In genomic region chr14:56778200-56778932, GRCm38 (mm10) we compare ENCODE assay signal across 8 mouse cellular contexts. TPM values are rescaled to one million over a fixed set of nuclear protein-coding genes. Genes with fewer than 3 reads are reported as not detected.
DNase-seq lines count a peak whose midpoint lies in the region; ATAC-seq and TF ChIP-seq lines count a peak whose summit lies in the region.

TSS of gene Pspc1 (minus strand) at chr14:56778316.

- peak within 1 kb of the TSS; percentile 92 for H3K9ac ChIP-seq in forebrain, embryonic 12.5 days
- peak within 1 kb of the TSS; percentile 83 for H3K9ac ChIP-seq in heart, postnatal 0 days (replicated peaks; ENCODE audit: low read depth, low read length)
- H3K9ac ChIP-seq in liver, embryonic 16.5 days (ENCODE audit: low read depth, low read length), result peak within 1 kb of the TSS; percentile 97
- peak within 1 kb of the TSS; percentile 89 for H3K9ac ChIP-seq in neural tube, embryonic 13.5 days

- H3K4me3 ChIP-seq in E14TG2a.4 (replicated peaks; ENCODE audit: low read length), result peak within 1 kb of the TSS; percentile 99
- H3K4me3 ChIP-seq in forebrain, embryonic 12.5 days (replicated peaks), result peak within 1 kb of the TSS; percentile 94
- H3K4me3 ChIP-seq in heart, postnatal 0 days (ENCODE audit: low read depth, low read length), result peak within 1 kb of the TSS; percentile 86
- H3K4me3 ChIP-seq in liver, embryonic 16.5 days (ENCODE audit: low read depth, low read length), result peak within 1 kb of the TSS; percentile 100
- H3K4me3 ChIP-seq in neural tube, embryonic 13.5 days, result peak within 1 kb of the TSS; percentile 84
- peak within 1 kb of the TSS; percentile 97 for H3K4me3 ChIP-seq in testis, adult 2 months (ENCODE audit: control insufficient read depth, low read depth, low read length)

- H3K4me1 ChIP-seq in E14TG2a.4 (replicated peaks; ENCODE audit: low read depth, low read length), result peaks cover 38% of the 10 kb centered on the region
- H3K4me1 ChIP-seq in forebrain, embryonic 12.5 days, result peaks cover 25% of the 10 kb centered on the region
- peaks cover 11% of the 10 kb centered on the region for H3K4me1 ChIP-seq in heart, postnatal 0 days (ENCODE audit: control insufficient read depth, insufficient read depth)
- H3K4me1 ChIP-seq in liver, embryonic 16.5 days (ENCODE audit: control insufficient read depth, low read depth, low read length), result peaks cover 23% of the 10 kb centered on the region
- peaks cover 39% of the 10 kb centered on the region for H3K4me1 ChIP-seq in neural tube, embryonic 13.5 days (replicated peaks)
- H3K4me1 ChIP-seq in testis, adult 2 months (ENCODE audit: control insufficient read depth, insufficient read depth, low read length), result peaks cover 2% of the 10 kb centered on the region; the same call in 1 of the 2 replicates

- under 1% methylated on average over 36 of the region's 36 CpGs for WGBS in forebrain, embryonic 12.5 days
- 1% methylated on average over 36 of the region's 36 CpGs for WGBS in heart, postnatal 0 days
- WGBS in liver, embryonic 16.5 days (ENCODE audit: insufficient replicate concordance), result 0% methylated on average over 36 of the region's 36 CpGs
- under 1% methylated on average over 36 of the region's 36 CpGs for WGBS in neural tube, embryonic 13.5 days

- H3K36me3 ChIP-seq in E14TG2a.4 (ENCODE audit: insufficient read depth, low read length), result peaks cover 27% of the 10 kb centered on the region
- H3K36me3 ChIP-seq in forebrain, embryonic 12.5 days (replicated peaks), result 0 out of 2 replicates have a peak, but pooled peaks cover 4% of the 10 kb centered on the region
- H3K36me3 ChIP-seq in heart, postnatal 0 days (replicated peaks; ENCODE audit: control insufficient read depth, insufficient read depth, low read length), result no peaks in the 10 kb centered on the region
- H3K36me3 ChIP-seq in liver, embryonic 16.5 days (ENCODE audit: control insufficient read depth, insufficient read depth), result no peaks in the 10 kb centered on the region
- no peaks in the 10 kb centered on the region for H3K36me3 ChIP-seq in neural tube, embryonic 13.5 days
- H3K36me3 ChIP-seq in testis, adult 2 months (ENCODE audit: control insufficient read depth, insufficient read depth, low read length), result no peaks in the 10 kb centered on the region; the same call in 1 of the 2 replicates

- H3K9me3 ChIP-seq in E14TG2a.4 (ENCODE audit: low read length), result no peaks in the 10 kb centered on the region
- H3K9me3 ChIP-seq in forebrain, embryonic 12.5 days, result no peaks in the 10 kb centered on the region
- H3K9me3 ChIP-seq in heart, postnatal 0 days (replicated peaks; ENCODE audit: control insufficient read depth, low read length), result no peaks in the 10 kb centered on the region
- H3K9me3 ChIP-seq in liver, embryonic 16.5 days (replicated peaks; ENCODE audit: control insufficient read depth, low read length), result no peaks in the 10 kb centered on the region
- no peaks in the 10 kb centered on the region for H3K9me3 ChIP-seq in neural tube, embryonic 13.5 days

- H3K27ac ChIP-seq in forebrain, embryonic 12.5 days, result peak within 1 kb of the TSS; percentile 96
- peak within 1 kb of the TSS; percentile 95 for H3K27ac ChIP-seq in heart, postnatal 0 days (ENCODE audit: low read depth)
- H3K27ac ChIP-seq in liver, embryonic 16.5 days (ENCODE audit: low read length), result peak within 1 kb of the TSS; percentile 94
- H3K27ac ChIP-seq in neural tube, embryonic 13.5 days (replicated peaks), result peak within 1 kb of the TSS; percentile 94
- peak within 1 kb of the TSS; percentile 100 for H3K27ac ChIP-seq in testis, adult 2 months (ENCODE audit: control insufficient read depth, insufficient read depth, low read depth, low read length)

- TF ChIP-seq CTCF in E14TG2a.4 (conservative IDR thresholded peaks at IDR 0.05; ENCODE audit: low read length), result no peak
- no peak for TF ChIP-seq CTCF in heart, postnatal 0 days (IDR thresholded peaks at IDR 0.05; ENCODE audit: low read depth)
- no peak for TF ChIP-seq CTCF in testis, adult 2 months (IDR thresholded peaks at IDR 0.05; ENCODE audit: control insufficient read depth, insufficient read depth, insufficient replicate concordance, low read depth, low read length)

- DNase-seq in c-Kit-positive CD71-positive TER-119-positive erythroid progenitor cells, embryonic 14.5 days (ENCODE audit: low spot score), result peak; percentile 96
- peak; percentile 95 for DNase-seq in heart, postnatal 0 days (ENCODE audit: low spot score)
- peak; percentile 98 to 99 for DNase-seq in kidney, postnatal 4 days

- TF ChIP-seq POLR2A in testis, adult 2 months (IDR thresholded peaks at IDR 0.05; ENCODE audit: control insufficient read depth, low read depth, low read length), result peak; percentile 97

- ATAC-seq in forebrain, embryonic 12.5 days (ENCODE audit: low FRiP score), result peak; percentile 96
- ATAC-seq in heart, postnatal 0 days (ENCODE audit: insufficient read depth, low read depth), result peak; percentile 95
- peak; percentile 94 for ATAC-seq in liver, embryonic 16.5 days (ENCODE audit: low read depth)
- peak; percentile 98 for ATAC-seq in neural tube, embryonic 13.5 days (ENCODE audit: low read depth)

- peak within 1 kb of the TSS; percentile 77 for H3K4me2 ChIP-seq in forebrain, embryonic 12.5 days
- peak within 1 kb of the TSS; percentile 91 for H3K4me2 ChIP-seq in heart, postnatal 0 days (ENCODE audit: low read depth, low read length)
- peak within 1 kb of the TSS; percentile 84 for H3K4me2 ChIP-seq in liver, embryonic 16.5 days (ENCODE audit: low read depth, low read length)
- H3K4me2 ChIP-seq in neural tube, embryonic 13.5 days, result peak within 1 kb of the TSS; percentile 82

- H3K27me3 ChIP-seq in E14TG2a.4 (ENCODE audit: insufficient read depth, low read length), result no peaks in the 10 kb centered on the region
- no peaks in the 10 kb centered on the region for H3K27me3 ChIP-seq in forebrain, embryonic 12.5 days
- H3K27me3 ChIP-seq in heart, postnatal 0 days (ENCODE audit: control insufficient read depth, insufficient read depth, low read length), result no peaks in the 10 kb centered on the region
- H3K27me3 ChIP-seq in liver, embryonic 16.5 days (ENCODE audit: control insufficient read depth, insufficient read depth, low read depth, low read length), result no peaks in the 10 kb centered on the region
- no peaks in the 10 kb centered on the region for H3K27me3 ChIP-seq in neural tube, embryonic 13.5 days
- no peaks in the 10 kb centered on the region for H3K27me3 ChIP-seq in testis, adult 2 months (ENCODE audit: control insufficient read depth, insufficient read depth, low read length)

- TF ChIP-seq EP300 in heart, postnatal 0 days (IDR thresholded peaks at IDR 0.05; ENCODE audit: low read depth), result no peak; the same call in 1 of the 2 replicates

RNA-seq across cellular contexts. Expression of gene Pspc1, which starts in this region (rescaled TPM):
- polyA plus RNA-seq in forebrain, embryonic 12.5 days (2016; fragmentation: Nextera tagmentation; extraction: Ambion mirVana), result 53.5 and 65.1 TPM in 2 replicates
- total RNA-seq in heart, postnatal 0 days (2014; rRNA removed; ENCODE audit: low replicate concordance), result 20.0 and 22.4 TPM in 2 replicates
- polyA plus RNA-seq in heart, postnatal 0 days (2015; fragmentation: Nextera tagmentation; extraction: Ambion mirVana), result 12.6 and 14.0 TPM in 2 replicates
- polyA plus RNA-seq in liver, embryonic 16.5 days (2015; fragmentation: Nextera tagmentation; extraction: Ambion mirVana), result 9.3 and 10.1 TPM in 2 replicates
- 37.4 and 39.3 TPM in 2 replicates for polyA plus RNA-seq in neural tube, embryonic 13.5 days (2015; fragmentation: Nextera tagmentation; extraction: Ambion mirVana)
- 16.5 and 17.9 TPM in 2 replicates for polyA plus RNA-seq in testis, adult 2 months (2012; rRNA removed)

Comparison
In these comparisons a context has a peak if more than half of its experiments do, and no peak if none do; other contexts are left out.
1. Peak in every context shown above with its lines: DNase-seq, ATAC-seq, H3K4me3 ChIP-seq and H3K27ac ChIP-seq.